Mouse (Mus musculus) liver, embryonic 13.5 days (tissue): ENCODE data around the gene Syt14. TPM values are rescaled to one million over a fixed set of nuclear protein-coding genes. Genes with fewer than 3 reads are reported as not detected.

Experiments used
- ATAC-seq: fragments of 200-750 bp; cut with Nextera tagmentation; 2 replicates; pipeline ENCODE4 v1.8.0; 2017; ENCODE audit warnings: low read depth, mild to moderate bottlenecking, moderate number of reproducible peaks, moderate library complexity
- DNase-seq: peaks from one replicate; pipeline ENCODE4 v3.0.0; 2022
- H3K27ac ChIP-seq: fragments of 300-500 bp; sonication (generic); 2 replicates; pipeline ENCODE4 v1.5.1; 2015; ENCODE audit warnings: moderate library complexity, mild to moderate bottlenecking, inconsistent platforms
- H3K27me3 ChIP-seq: fragments of 300-500 bp; sonication (generic); 2 replicates; pipeline ENCODE4 v1.6.1; 2015; ENCODE audit warnings: mild to moderate bottlenecking, inconsistent platforms
- H3K36me3 ChIP-seq: fragments of 300-500 bp; sonication (generic); 2 replicates; pipeline ENCODE4 v1.6.1; 2015; ENCODE audit warnings: mild to moderate bottlenecking, inconsistent platforms
- H3K4me1 ChIP-seq: fragments of 300-500 bp; sonication (generic); replicated peaks from 2 replicates; pipeline ENCODE4 v1.6.1; 2015; ENCODE audit warnings: inconsistent platforms
- H3K4me2 ChIP-seq: fragments of 300-500 bp; sonication (generic); 2 replicates; pipeline ENCODE4 v1.6.1; 2015; ENCODE audit warnings: inconsistent platforms, mild to moderate bottlenecking, moderate library complexity
- H3K4me3 ChIP-seq: fragments of 300-500 bp; sonication (generic); replicated peaks from 2 replicates; pipeline ENCODE4 v1.5.1; 2015; ENCODE audit warnings: mild to moderate bottlenecking, inconsistent platforms
- H3K9ac ChIP-seq: fragments of 300-500 bp; sonication (generic); 2 replicates; pipeline ENCODE4 v1.6.1; 2015; ENCODE audit warnings: mild to moderate bottlenecking, inconsistent platforms
- H3K9me3 ChIP-seq: fragments of 300-500 bp; sonication (generic); replicated peaks from 2 replicates; pipeline ENCODE4 v1.6.1; 2016; ENCODE audit warnings: inconsistent platforms
- WGBS: fragments of 180-500 bp; shearing (Covaris S2); methylation state at CpG from one replicate; pipeline ENCODE4 v1.1.7; 2015; ENCODE audit not compliant: insufficient replicate concordance; 5-methylcytosine and 5-hydroxymethylcytosine counted together
- polyA plus RNA-seq: library from polyadenylated mRNA; unstranded; fragments of >200 nt; fragmentation: Nextera tagmentation; extraction: Ambion mirVana; gene quantifications from 2 replicates; pipeline ENCODE4 v1.2.1, GENCODE M21; 2015

Syt14 gene
- polyA plus RNA-seq, 1 experiment from 2014 or later: 5.0 TPM

- no peaks in the 10 kb centered on the region for H3K36me3 ChIP-seq
- peak overlapping the region; percentile 95 for H3K27ac ChIP-seq
- 2% methylated on average over 19 of the region's 19 CpGs for WGBS
Measured at GRCm38 (mm10) chr1:193034951-193035370, 614 bp downstream of the Syt14 start.

GRCm38 (mm10) chr1:193024311-193024710 lies 11.3 kb downstream of the Syt14 start:
- no peak for DNase-seq
- WGBS: 73% methylated on average over 1 of the region's 1 CpGs
- Histone ChIP-seq H3K4me1 (peaks cover 9% of the 10 kb centered on the region), H3K27me3 (no peaks in the 10 kb centered on the region), H3K4me3 (no peak overlapping the region), H3K4me2 (no peak overlapping the region), H3K27ac (no peak overlapping the region), H3K9ac (no peak overlapping the region), H3K9me3 (no peaks in the 10 kb centered on the region), H3K36me3 (peaks cover 17% of the 10 kb centered on the region)
- no peak for ATAC-seq

More at GRCm38 (mm10) chr1:193034951-193035370, 614 bp downstream of the Syt14 start:
- Histone ChIP-seq H3K27me3 (peaks cover 11% of the 10 kb centered on the region; the same call in 1 of the 2 replicates), H3K4me1 (peaks cover 26% of the 10 kb centered on the region), H3K9ac (peak overlapping the region; percentile 91), H3K9me3 (no peaks in the 10 kb centered on the region), H3K4me3 (peak overlapping the region; percentile 88), H3K4me2 (peak overlapping the region; percentile 75)
- peak; percentile 28 for DNase-seq
- no peak for ATAC-seq

- Histone ChIP-seq H3K4me1 (peaks cover 73% of the 10 kb centered on the region), H3K4me2 (peak overlapping the region; percentile 43), H3K36me3 (peaks cover 9% of the 10 kb centered on the region; the same call in 1 of the 2 replicates), H3K27me3 (no peaks in the 10 kb centered on the region), H3K4me3 (no peak overlapping the region), H3K9ac (peak overlapping the region; percentile 42), H3K27ac (peak overlapping the region; percentile 94), H3K9me3 (no peaks in the 10 kb centered on the region)
- WGBS: 79% methylated on average over 2 of the region's 2 CpGs
- ATAC-seq: peak; percentile 73
- no peak for DNase-seq
Measured at GRCm38 (mm10) chr1:193012351-193012750, 23.2 kb downstream of the Syt14 start.

- H3K9ac ChIP-seq: peak overlapping the region; percentile 49; the same call in 1 of the 2 replicates
- ATAC-seq (peak; percentile 95), DNase-seq (peak; percentile 75)
- peak overlapping the region; percentile 16; the same call in 1 of the 2 replicates for H3K4me3 ChIP-seq
- H3K4me2 ChIP-seq: peak overlapping the region; percentile 58
- no peaks in the 10 kb centered on the region for H3K27me3 ChIP-seq
- peaks cover 74% of the 10 kb centered on the region for H3K4me1 ChIP-seq
- H3K36me3 ChIP-seq: peaks cover 9% of the 10 kb centered on the region; the same call in 1 of the 2 replicates
- WGBS: 45% methylated on average over 3 of the region's 3 CpGs
- H3K27ac ChIP-seq: peak overlapping the region; percentile 94
- no peaks in the 10 kb centered on the region for H3K9me3 ChIP-seq
Measured at GRCm38 (mm10) chr1:193011000-193011769, 24.4 kb downstream of the Syt14 start.

- Histone ChIP-seq H3K4me1 (peaks cover 81% of the 10 kb centered on the region), H3K9ac (no peak overlapping the region), H3K9me3 (no peaks in the 10 kb centered on the region), H3K27ac (peak overlapping the region; percentile 71; the same call in 1 of the 2 replicates), H3K27me3 (no peaks in the 10 kb centered on the region), H3K4me3 (no peak overlapping the region), H3K36me3 (no peaks in the 10 kb centered on the region), H3K4me2 (no peak overlapping the region)
- 83% methylated on average over 1 of the region's 1 CpGs for WGBS
- no peak for ATAC-seq
- DNase-seq: no peak
Measured at GRCm38 (mm10) chr1:193004581-193004980, 31.0 kb downstream of the Syt14 start.

GRCm38 (mm10) chr1:193003953-193004352 lies 31.6 kb downstream of the Syt14 start:
- H3K4me2 ChIP-seq: no peak overlapping the region
- H3K36me3 ChIP-seq: no peaks in the 10 kb centered on the region
- H3K9ac ChIP-seq: peak overlapping the region; percentile 12; the same call in 1 of the 2 replicates
- DNase-seq (no peak), ATAC-seq (no peak)
- peaks cover 75% of the 10 kb centered on the region for H3K4me1 ChIP-seq
- H3K27ac ChIP-seq: peak overlapping the region; percentile 71
- no peak overlapping the region for H3K4me3 ChIP-seq
- no peaks in the 10 kb centered on the region for H3K9me3 ChIP-seq
- H3K27me3 ChIP-seq: no peaks in the 10 kb centered on the region
- 88% methylated on average over 2 of the region's 2 CpGs for WGBS

GRCm38 (mm10) chr1:193002307-193002706 lies 33.3 kb downstream of the Syt14 start:
- peak overlapping the region; percentile 98 for H3K27ac ChIP-seq
- H3K4me3 ChIP-seq: no peak overlapping the region
- no peaks in the 10 kb centered on the region for H3K27me3 ChIP-seq
- 62% methylated on average over 4 of the region's 4 CpGs for WGBS
- no peaks in the 10 kb centered on the region for H3K36me3 ChIP-seq
- no peaks in the 10 kb centered on the region for H3K9me3 ChIP-seq
- H3K4me1 ChIP-seq: peaks cover 79% of the 10 kb centered on the region
- ATAC-seq: no peak
- DNase-seq: no peak
- H3K9ac ChIP-seq: peak overlapping the region; percentile 49; the same call in 1 of the 2 replicates
- H3K4me2 ChIP-seq: peak overlapping the region; percentile 50

GRCm38 (mm10) chr1:193001587-193001986 lies 34.0 kb downstream of the Syt14 start:
- H3K36me3 ChIP-seq: no peaks in the 10 kb centered on the region
- H3K27ac ChIP-seq: peak overlapping the region; percentile 98
- WGBS: 9% methylated on average over 2 of the region's 2 CpGs
- peaks cover 74% of the 10 kb centered on the region for H3K4me1 ChIP-seq
- H3K4me3 ChIP-seq: 0 out of 2 replicates have a peak overlapping the region, but pooled peaks have one; percentile 10
- H3K4me2 ChIP-seq: peak overlapping the region; percentile 50
- DNase-seq (peak; percentile 77), ATAC-seq (peak; percentile 98)
- H3K27me3 ChIP-seq: no peaks in the 10 kb centered on the region
- no peaks in the 10 kb centered on the region for H3K9me3 ChIP-seq
- peak overlapping the region; percentile 55 for H3K9ac ChIP-seq

- no peaks in the 10 kb centered on the region for H3K9me3 ChIP-seq
- H3K4me3 ChIP-seq: 0 out of 2 replicates have a peak overlapping the region, but pooled peaks have one; percentile 10
- peak overlapping the region; percentile 98 for H3K27ac ChIP-seq
- no peaks in the 10 kb centered on the region for H3K27me3 ChIP-seq
- peak overlapping the region; percentile 50 for H3K4me2 ChIP-seq
- H3K4me1 ChIP-seq: peaks cover 68% of the 10 kb centered on the region
- ATAC-seq (no peak), DNase-seq (no peak)
- H3K9ac ChIP-seq: peak overlapping the region; percentile 55
- H3K36me3 ChIP-seq: no peaks in the 10 kb centered on the region
Measured at GRCm38 (mm10) chr1:193000908-193001307, 34.7 kb downstream of the Syt14 start.

- no peaks in the 10 kb centered on the region for H3K36me3 ChIP-seq
- peak overlapping the region; percentile 84 for H3K27ac ChIP-seq
- no peaks in the 10 kb centered on the region for H3K9me3 ChIP-seq
- H3K4me3 ChIP-seq: peak overlapping the region; percentile 1
- peak overlapping the region; percentile 46; the same call in 1 of the 2 replicates for H3K9ac ChIP-seq
- peaks cover 56% of the 10 kb centered on the region for H3K4me1 ChIP-seq
- H3K27me3 ChIP-seq: no peaks in the 10 kb centered on the region
- H3K4me2 ChIP-seq: peak overlapping the region; percentile 47
- 44% methylated on average over 2 of the region's 2 CpGs for WGBS
- DNase-seq (peak; percentile 61), ATAC-seq (peak; percentile 94)
Measured at GRCm38 (mm10) chr1:192994179-192994873, 41.2 kb downstream of the Syt14 start.

- H3K36me3 ChIP-seq: no peaks in the 10 kb centered on the region
- peaks cover 51% of the 10 kb centered on the region for H3K4me1 ChIP-seq
- ATAC-seq (peak; percentile 90), DNase-seq (peak; percentile 50)
- H3K4me2 ChIP-seq: peak overlapping the region; percentile 47
- H3K27ac ChIP-seq: peak overlapping the region; percentile 84
- peak overlapping the region; percentile 1; the same call in 1 of the 2 replicates for H3K4me3 ChIP-seq
- H3K9ac ChIP-seq: peak overlapping the region; percentile 46; the same call in 1 of the 2 replicates
- no peaks in the 10 kb centered on the region for H3K9me3 ChIP-seq
- no peaks in the 10 kb centered on the region for H3K27me3 ChIP-seq
Measured at GRCm38 (mm10) chr1:192993491-192993890, 42.1 kb downstream of the Syt14 start.
